Mouse (Mus musculus): ENCODE measurements at regions not wholly inside any gene's neighbourhood (a gene's known extent, or its start where the extent isn't known, plus 50 kb on each side); places are given as distances from the start of the nearest gene placed in this dataset.

GRCm38 (mm10) chr1:75773014-75773413 is 226.9 kb downstream of the Slc4a3 start:
- Histone ChIP-seq H3K36me3 (ENCODE audit: insufficient read depth, low read length) (no peaks in the 10 kb centered on the region), H3K9ac (replicated peaks; ENCODE audit: low read length) (no peak overlapping the region), H3K27me3 (ENCODE audit: insufficient read depth, low read length) (no peaks in the 10 kb centered on the region), H3K9me3 (ENCODE audit: low read length) (no peaks in the 10 kb centered on the region), H3K4me3 (ENCODE audit: low read length) (no peak overlapping the region), H3K4me1 (ENCODE audit: insufficient read depth, low read length) (no peaks in the 10 kb centered on the region), H3K4me2 (ENCODE audit: low read depth, low read length) (no peak overlapping the region), H3K27ac (no peak overlapping the region)
- no peak for DNase-seq (ENCODE audit: low spot score)
- ATAC-seq, result no peak
- WGBS, result 75% methylated on average over 5 of the region's 5 CpGs
- no peak for TF ChIP-seq CTCF (IDR thresholded peaks at IDR 0.05; ENCODE audit: low read depth)

DNA sequence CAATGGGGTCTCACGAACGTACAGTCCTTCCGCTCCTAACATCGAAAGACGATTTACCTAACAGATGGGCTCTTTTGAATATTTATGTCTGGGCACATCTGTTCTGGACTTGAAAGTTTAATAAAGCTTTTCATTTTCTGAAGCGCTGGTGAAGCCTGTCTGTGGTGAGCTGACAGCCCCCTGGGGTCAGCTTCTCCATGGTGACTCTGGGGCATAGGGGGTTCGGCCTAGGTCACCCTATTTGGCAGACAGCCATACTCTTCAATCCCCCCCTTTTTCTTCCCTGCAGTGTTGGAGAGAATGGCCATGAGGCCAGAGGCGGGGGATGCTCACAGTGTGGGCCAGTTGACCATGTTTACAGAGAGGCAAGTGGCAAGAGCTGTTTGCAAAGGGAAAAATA is 232.8 kb downstream of the Slc4a3 start:
- H3K4me3 ChIP-seq (ENCODE audit: low read length), result no peak overlapping the region
- H3K4me1 ChIP-seq (ENCODE audit: insufficient read depth, low read length), result no peaks in the 10 kb centered on the region
- H3K27ac ChIP-seq, result no peak overlapping the region
- ATAC-seq (no peak), DNase-seq (ENCODE audit: low spot score) (no peak)
- H3K9ac ChIP-seq (replicated peaks; ENCODE audit: low read length), result no peak overlapping the region
- no peak for TF ChIP-seq CTCF (IDR thresholded peaks at IDR 0.05; ENCODE audit: low read depth)
- 24% methylated on average over 8 of the region's 8 CpGs for WGBS
- no peaks in the 10 kb centered on the region for H3K9me3 ChIP-seq (ENCODE audit: low read length)
- no peaks in the 10 kb centered on the region for H3K27me3 ChIP-seq (ENCODE audit: insufficient read depth, low read length)
- no peaks in the 10 kb centered on the region for H3K36me3 ChIP-seq (ENCODE audit: insufficient read depth, low read length)
- no peak overlapping the region for H3K4me2 ChIP-seq (ENCODE audit: low read depth, low read length)

DNA sequence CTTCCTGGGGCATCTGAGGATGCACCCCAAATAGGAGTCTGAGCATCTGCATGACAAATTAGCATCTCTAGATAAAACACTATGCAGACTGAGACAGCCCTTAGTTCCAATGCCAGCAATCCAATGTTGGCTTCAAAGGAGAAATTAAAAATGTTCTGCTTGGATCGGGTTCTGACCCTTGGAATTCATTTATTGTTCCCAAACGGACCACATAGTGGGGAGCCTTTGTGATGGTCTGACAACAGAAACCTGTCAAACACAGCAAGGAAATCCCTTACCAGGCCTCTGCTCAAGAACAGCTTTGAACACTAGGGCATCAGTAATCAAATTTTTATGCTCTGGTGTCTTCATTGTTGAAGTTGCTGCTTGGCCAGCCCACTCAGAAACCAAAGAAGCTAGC is 237.1 kb downstream of the Slc4a3 start:
- no peak overlapping the region for H3K4me3 ChIP-seq (ENCODE audit: low read length)
- ATAC-seq, result no peak
- no peaks in the 10 kb centered on the region for H3K4me1 ChIP-seq (ENCODE audit: insufficient read depth, low read length)
- no peak for TF ChIP-seq CTCF (IDR thresholded peaks at IDR 0.05; ENCODE audit: low read depth)
- no peak overlapping the region for H3K9ac ChIP-seq (replicated peaks; ENCODE audit: low read length)
- WGBS, result 12% methylated on average over 2 of the region's 2 CpGs
- no peaks in the 10 kb centered on the region for H3K36me3 ChIP-seq (ENCODE audit: insufficient read depth, low read length)
- H3K27ac ChIP-seq, result no peak overlapping the region
- peak; percentile 16 for DNase-seq (ENCODE audit: low spot score)
- H3K4me2 ChIP-seq (ENCODE audit: low read depth, low read length), result no peak overlapping the region
- H3K27me3 ChIP-seq (ENCODE audit: insufficient read depth, low read length), result no peaks in the 10 kb centered on the region
- H3K9me3 ChIP-seq (ENCODE audit: low read length), result no peaks in the 10 kb centered on the region

DNA sequence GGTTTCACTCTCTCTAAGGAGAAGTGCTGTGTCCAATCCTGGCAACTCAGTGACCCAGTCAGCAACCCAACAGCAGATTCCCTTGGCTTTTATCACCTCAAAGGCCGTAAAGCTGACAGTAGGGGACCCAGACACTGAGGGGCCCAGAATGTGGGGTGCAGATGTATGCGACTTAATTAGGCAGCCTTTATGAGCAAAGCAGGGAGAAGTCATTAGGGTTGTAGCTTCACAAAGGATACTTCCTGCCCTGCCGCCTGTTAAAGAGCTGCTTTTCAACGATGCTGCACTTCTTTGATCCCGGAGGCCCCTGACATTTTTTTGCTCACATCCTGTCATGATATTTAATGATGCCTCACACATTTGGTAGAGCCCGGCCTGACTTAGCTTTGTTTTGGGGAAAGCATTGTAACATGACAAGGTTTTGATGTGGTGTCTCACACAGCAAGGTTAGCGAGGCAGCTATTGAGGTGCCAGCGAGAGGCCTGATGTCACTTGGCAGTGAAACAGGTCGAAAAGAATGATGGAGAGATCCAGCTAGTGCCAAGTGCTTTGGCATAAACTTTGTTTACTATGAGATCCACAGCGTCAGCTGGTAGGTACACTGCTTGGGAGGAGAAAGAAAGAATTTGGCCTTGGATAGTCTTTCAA is 240.2 kb downstream of the Slc4a3 start:
- no peaks in the 10 kb centered on the region for H3K36me3 ChIP-seq (ENCODE audit: insufficient read depth, low read length)
- no peak overlapping the region for H3K4me3 ChIP-seq (ENCODE audit: low read length)
- ATAC-seq (no peak), DNase-seq (ENCODE audit: low spot score) (peak; percentile 66)
- no peaks in the 10 kb centered on the region for H3K27me3 ChIP-seq (ENCODE audit: insufficient read depth, low read length)
- 30% methylated on average over 10 of the region's 10 CpGs for WGBS
- no peak overlapping the region for H3K4me2 ChIP-seq (ENCODE audit: low read depth, low read length)
- H3K27ac ChIP-seq, result no peak overlapping the region
- no peaks in the 10 kb centered on the region for H3K4me1 ChIP-seq (ENCODE audit: insufficient read depth, low read length)
- H3K9me3 ChIP-seq (ENCODE audit: low read length), result no peaks in the 10 kb centered on the region
- TF ChIP-seq CTCF (IDR thresholded peaks at IDR 0.05; ENCODE audit: low read depth), result no peak
- no peak overlapping the region for H3K9ac ChIP-seq (replicated peaks; ENCODE audit: low read length)

- ATAC-seq (no peak), DNase-seq (ENCODE audit: low spot score) (no peak)
- no peaks in the 10 kb centered on the region for H3K36me3 ChIP-seq (ENCODE audit: insufficient read depth, low read length)
- no peak overlapping the region for H3K4me3 ChIP-seq (ENCODE audit: low read length)
- H3K9me3 ChIP-seq (ENCODE audit: low read length), result no peaks in the 10 kb centered on the region
- 85% methylated on average over 1 of the region's 1 CpGs for WGBS
- no peak overlapping the region for H3K27ac ChIP-seq
- no peak overlapping the region for H3K4me2 ChIP-seq (ENCODE audit: low read depth, low read length)
- H3K4me1 ChIP-seq (ENCODE audit: insufficient read depth, low read length), result no peaks in the 10 kb centered on the region
- no peak overlapping the region for H3K9ac ChIP-seq (replicated peaks; ENCODE audit: low read length)
- H3K27me3 ChIP-seq (ENCODE audit: insufficient read depth, low read length), result no peaks in the 10 kb centered on the region
- TF ChIP-seq CTCF (IDR thresholded peaks at IDR 0.05; ENCODE audit: low read depth), result no peak
Measured at GRCm38 (mm10) chr1:75791509-75791908, 245.4 kb downstream of the Slc4a3 start.

GRCm38 (mm10) chr1:75797793-75798192 is 251.7 kb downstream of the Slc4a3 start:
- no peaks in the 10 kb centered on the region for H3K36me3 ChIP-seq (ENCODE audit: insufficient read depth, low read length)
- no peaks in the 10 kb centered on the region for H3K27me3 ChIP-seq (ENCODE audit: insufficient read depth, low read length)
- WGBS, result 31% methylated on average over 6 of the region's 6 CpGs
- no peaks in the 10 kb centered on the region for H3K4me1 ChIP-seq (ENCODE audit: insufficient read depth, low read length)
- no peak overlapping the region for H3K4me3 ChIP-seq (ENCODE audit: low read length)
- H3K4me2 ChIP-seq (ENCODE audit: low read depth, low read length), result no peak overlapping the region
- H3K9ac ChIP-seq (replicated peaks; ENCODE audit: low read length), result no peak overlapping the region
- H3K9me3 ChIP-seq (ENCODE audit: low read length), result no peaks in the 10 kb centered on the region
- no peak for TF ChIP-seq CTCF (IDR thresholded peaks at IDR 0.05; ENCODE audit: low read depth)
- H3K27ac ChIP-seq, result no peak overlapping the region
- DNase-seq (ENCODE audit: low spot score) (no peak), ATAC-seq (no peak)

DNA sequence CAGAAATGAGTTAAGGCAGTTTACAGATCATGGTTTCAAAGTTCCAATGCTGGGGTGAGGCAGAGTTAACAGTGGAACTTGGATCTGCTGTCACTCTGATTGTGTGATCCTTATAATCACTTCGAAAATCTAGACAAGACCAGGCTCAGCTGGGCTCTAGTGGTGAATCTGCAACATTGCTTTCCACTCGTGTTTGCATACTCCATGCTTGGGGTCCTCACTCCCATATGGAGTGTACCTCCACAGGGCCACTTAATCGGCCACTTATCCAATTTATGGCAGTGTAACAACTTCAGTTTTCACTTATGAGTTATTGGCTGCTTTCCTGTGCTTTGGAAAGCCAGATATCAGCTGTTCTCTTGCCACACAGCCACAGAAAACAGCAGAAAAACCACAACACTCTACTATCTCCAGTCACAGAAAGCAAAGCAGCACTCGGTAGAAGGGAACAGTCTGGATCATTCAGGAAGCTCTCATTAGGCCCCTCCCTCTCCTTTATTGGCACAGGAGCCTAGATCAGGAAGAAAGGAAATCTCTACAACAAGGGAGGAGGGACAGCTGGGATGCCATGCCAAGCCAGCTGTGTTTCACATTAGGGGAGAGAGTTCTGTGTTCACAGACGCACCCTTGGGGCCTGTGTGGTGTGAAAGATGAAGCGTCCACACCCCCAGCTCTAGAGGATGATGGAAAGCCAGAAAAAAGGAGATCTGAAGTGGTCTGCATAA is 252.5 kb downstream of the Slc4a3 start:
- Histone ChIP-seq H3K36me3 (ENCODE audit: insufficient read depth, low read length) (no peaks in the 10 kb centered on the region), H3K27me3 (ENCODE audit: insufficient read depth, low read length) (no peaks in the 10 kb centered on the region), H3K9me3 (ENCODE audit: low read length) (no peaks in the 10 kb centered on the region), H3K9ac (replicated peaks; ENCODE audit: low read length) (no peak overlapping the region), H3K4me2 (ENCODE audit: low read depth, low read length) (no peak overlapping the region), H3K4me3 (ENCODE audit: low read length) (no peak overlapping the region), H3K4me1 (ENCODE audit: insufficient read depth, low read length) (no peaks in the 10 kb centered on the region), H3K27ac (no peak overlapping the region)
- WGBS, result 43% methylated on average over 6 of the region's 6 CpGs
- no peak for ATAC-seq
- TF ChIP-seq CTCF (IDR thresholded peaks at IDR 0.05; ENCODE audit: low read depth), result peak; percentile 20; the same call in 1 of the 2 replicates
- DNase-seq (ENCODE audit: low spot score), result peak; percentile 17
